Mouse (Mus musculus) monocyte, adult 2 months (primary cell): Measurements from ENCODE around the gene Foxg1.

ENCODE experiments used
- DNase-seq, 2 experiments: peaks; one replicate each; pipeline ENCODE4 v3.0.0; 2022; ENCODE audit warnings: low spot score in 2 of 2, low read depth in 1 of 2

The Foxg1 gene

DNA sequence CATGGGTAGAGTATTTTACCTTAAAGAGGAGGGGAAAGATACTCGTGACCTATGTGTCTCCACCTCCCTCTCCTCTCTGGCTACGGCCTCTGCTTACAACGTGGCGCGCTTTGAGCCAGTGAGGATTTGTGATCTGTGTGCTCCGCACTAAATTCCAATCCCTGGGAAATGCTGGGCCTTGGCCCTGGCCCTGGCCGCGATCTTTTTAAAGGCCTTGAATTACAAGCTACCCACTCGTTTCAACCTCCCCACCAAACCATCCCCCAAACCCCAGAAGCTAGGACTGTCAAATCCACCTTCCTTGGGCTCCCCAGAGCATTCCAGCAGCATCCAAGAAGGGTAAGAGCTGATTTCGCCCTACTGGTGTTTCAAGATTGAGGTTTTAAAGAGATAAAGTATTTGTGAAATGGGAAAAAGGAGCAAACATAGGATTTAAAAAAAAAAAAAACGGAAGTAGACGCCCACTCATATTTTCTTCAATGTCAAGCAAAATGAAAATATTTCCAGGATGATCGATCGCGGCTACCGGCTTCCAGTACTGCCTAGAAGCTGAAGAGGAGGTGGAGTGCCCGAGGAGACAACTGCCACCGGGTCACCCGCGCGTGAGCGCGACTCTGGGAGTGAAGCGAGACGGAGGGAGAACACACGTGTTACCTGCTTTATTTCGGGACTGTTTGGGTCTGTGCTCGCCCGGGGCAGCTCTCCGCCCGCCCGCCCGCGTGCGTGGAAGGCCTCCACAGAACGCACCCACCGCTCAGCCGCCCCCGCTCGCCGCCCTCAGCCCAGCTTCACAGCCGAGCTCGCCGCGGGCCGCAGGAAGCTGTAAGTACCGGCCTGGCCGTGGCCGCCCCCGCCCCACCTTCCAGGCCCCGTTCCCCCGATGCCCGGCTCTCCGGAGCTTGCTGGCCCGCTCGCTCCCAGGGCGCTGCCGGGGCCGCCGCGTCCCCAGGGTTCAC lies at the start of gene Foxg1:
Foxg1 (plus strand) TSS at position 96 of the 956 bp plus-strand sequence.
- DNase-seq = no peak

DNA sequence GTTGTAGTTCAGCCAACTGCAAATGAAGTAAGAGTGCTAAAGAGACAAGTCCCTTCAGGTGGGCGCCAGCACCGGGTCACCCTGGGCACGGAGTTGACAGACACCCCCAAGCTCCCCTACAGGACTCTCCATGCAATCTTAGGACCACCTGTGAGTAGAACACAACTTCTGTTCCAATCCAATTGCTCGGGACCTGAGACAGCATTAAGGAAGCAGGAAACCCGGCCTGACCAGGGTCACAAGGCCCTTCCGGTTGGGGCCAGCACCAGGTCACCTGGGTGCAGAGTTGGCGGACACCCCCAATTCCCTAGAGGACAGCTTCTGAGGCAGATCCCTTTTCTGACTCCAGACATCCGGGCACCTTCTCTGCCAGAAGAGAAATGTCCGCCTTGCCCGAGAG lies 32.8 kb upstream of the Foxg1 start:
- DNase-seq = no peak

DNA sequence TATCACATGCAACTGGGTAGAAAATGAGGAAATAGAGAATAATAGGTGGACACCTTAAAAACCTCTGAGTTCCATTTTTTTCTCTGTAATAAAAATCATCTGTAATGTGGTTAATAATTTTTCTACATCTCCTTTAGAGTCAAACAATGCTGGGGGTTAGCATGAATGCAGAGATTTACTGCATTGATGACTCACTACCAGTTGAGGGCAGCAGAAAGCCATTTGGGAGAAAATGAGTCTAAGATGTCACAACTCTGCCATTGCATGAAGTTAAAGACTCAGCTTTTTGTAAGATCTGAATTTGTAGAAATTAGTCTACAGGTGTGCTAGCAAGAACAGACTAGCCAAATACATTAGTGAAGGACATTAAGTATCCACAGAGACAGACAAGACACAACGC lies 13.5 kb upstream of the Foxg1 start:
- no peak for DNase-seq

DNA sequence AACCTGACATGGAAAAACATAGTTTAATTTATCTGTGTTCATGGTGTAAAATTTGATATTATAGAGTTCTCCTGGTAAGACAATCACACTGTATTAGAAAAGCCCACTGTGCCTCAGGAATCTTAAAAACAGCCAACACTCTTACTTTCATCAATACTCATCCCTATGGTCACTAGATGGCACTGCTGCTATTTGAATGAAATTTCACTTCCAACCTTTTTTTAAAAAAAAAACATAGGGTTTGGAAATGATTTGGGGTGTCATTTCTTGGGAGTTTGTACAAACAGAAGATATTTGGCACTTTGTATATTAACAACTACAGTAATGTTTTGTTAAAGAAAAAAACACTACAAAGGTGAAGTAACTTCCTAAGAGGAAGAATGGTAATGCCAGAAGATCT lies 10.3 kb upstream of the Foxg1 start:
- no peak for DNase-seq

DNA sequence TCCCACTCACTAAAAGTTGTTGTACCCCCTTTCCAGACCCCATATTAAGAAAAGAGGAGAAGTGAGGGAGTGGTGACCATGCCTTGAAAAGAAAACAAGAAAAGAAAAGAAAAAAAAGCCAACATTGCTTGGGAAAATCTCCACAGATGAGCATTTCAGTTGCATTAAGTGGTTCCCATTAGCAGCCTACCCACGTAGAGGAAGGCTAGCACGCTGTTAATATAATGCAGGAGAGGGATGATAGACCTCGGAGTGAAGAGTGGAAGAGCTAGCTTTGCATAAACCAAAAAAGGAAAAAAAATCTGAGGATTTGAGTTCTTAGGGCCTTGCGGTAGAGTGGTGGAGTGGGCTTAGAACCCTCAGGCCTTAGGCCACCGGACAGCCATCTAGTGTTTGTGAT lies 9.3 kb upstream of the Foxg1 start:
- DNase-seq = no peak

DNA sequence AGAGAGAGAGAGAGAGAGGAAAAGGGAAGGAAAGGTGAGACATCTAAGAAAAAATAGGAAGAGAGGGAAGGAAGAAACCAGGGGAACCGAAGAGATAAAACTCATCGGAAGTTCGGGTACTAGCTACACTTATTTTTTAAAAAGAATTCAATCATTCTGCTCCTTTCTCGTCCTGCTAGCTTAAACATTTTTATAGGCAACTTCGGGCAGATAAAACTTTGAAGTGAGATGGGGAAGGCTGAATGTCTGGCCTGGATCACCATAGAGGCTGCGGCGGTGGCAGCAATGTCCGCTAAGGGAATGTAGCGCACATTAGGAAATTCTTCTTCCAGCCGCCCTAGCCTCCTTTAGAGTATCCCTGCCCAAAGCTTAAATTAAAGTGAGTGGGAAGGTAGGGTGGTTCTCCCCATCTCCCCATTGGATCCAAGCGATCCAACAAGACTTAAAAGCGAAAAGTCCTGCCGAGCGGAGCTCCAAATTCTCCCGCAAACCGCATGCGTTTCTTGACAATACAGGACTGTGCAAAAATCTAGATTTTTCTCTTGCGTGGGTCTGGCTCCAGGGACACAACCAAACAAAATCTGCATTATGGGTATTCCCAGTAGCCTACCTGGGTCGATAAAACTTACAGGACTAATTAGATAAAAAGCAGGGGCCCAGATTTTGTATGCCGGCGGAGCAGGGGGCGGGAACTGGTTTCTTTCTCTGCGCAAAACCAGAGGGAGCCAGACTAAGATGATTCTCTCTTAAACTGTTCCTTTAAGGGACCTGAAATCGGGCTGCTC lies 8.4 kb upstream of the Foxg1 start:
- DNase-seq = no peak

DNA sequence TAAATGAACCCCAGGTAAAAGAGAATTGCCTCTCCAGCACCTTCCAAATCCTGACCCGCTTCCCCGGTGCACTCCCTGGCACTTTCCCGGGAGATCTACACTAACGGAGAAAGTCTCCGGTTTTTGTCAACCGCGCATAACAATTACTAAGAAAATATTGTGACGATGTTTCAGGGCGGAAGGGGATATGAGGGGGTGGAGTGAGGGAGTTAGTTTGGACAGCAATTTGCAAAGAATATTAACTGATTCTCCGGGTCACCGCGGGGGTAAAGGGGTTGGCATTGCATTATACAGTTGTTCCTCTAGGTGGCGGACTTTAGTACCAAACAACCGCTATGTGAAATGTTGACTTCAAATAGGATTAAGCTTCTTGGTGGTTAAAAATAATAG lies 7.9 kb upstream of the Foxg1 start:
- no peak for DNase-seq

DNA sequence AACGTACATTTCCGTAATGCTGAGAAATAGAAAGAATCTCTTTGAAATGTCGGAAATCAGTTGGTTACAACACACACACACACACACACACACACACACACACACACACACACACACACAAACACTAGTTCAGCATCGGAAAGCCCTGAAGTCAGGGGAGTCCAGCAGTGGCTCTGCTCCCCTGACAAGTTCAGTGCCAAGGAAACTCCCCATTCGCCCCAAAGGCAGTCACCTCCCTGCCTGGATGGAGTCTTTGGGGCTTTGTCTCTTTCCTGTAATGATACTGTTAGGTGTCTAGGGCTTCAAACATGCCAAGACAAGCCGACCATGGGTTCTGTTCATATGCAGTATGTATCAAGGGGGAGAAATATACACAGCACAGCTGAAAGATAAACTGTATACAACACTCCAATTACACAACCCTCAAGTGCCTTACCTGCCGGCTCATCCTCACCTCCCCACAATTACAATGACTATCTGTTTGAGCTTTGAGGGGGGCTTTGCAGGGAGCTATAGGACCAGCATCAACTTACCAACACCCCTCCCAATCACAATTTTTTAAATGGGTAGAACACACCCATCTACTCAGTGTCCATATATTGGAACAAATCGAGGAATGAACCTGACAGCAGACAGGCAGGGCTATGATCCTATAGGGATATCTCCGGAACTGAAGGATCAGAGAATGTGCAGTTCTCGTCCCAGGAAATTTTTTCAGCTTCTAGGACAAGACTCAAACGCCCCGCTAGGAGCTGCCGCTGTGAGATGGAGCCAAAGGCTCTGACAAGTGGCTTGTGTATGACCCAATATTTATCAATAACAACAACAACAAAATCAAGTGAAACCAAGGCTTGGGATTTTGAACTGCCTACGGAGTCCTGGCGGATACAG lies 6.8 kb upstream of the Foxg1 start:
- DNase-seq = no peak

DNA sequence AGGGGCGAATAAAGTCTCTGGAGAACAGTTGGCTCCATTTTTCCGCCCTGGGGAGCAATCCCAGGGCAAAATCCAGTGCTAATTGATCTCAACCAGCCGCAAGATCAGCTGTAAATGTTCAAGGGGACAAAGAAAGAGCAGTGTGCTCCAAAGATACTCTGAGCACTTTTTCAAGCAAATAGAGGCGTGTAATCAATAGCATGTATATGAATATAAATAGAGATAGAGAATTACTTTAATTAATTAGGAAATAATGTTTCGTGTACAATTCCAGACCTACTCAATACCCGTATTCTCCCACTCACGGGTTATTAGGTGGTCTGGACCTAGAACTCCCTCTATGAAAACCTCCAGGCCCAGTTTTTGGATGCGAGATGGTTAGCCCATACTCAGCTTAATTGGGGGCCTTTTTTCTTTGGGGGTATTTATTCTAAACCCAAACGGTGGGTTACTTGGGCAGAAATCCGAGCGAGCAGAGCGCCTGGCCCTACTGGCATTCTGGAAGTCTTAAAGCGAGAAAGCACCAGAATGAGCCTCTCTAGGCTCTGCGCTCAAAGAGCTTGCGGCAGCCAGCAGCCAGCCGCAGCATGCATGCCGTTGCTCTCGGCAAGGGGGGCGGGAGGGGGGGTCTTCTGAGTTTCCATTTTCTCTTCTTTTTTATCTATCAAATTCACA lies 6.0 kb upstream of the Foxg1 start:
- DNase-seq = no peak

DNA sequence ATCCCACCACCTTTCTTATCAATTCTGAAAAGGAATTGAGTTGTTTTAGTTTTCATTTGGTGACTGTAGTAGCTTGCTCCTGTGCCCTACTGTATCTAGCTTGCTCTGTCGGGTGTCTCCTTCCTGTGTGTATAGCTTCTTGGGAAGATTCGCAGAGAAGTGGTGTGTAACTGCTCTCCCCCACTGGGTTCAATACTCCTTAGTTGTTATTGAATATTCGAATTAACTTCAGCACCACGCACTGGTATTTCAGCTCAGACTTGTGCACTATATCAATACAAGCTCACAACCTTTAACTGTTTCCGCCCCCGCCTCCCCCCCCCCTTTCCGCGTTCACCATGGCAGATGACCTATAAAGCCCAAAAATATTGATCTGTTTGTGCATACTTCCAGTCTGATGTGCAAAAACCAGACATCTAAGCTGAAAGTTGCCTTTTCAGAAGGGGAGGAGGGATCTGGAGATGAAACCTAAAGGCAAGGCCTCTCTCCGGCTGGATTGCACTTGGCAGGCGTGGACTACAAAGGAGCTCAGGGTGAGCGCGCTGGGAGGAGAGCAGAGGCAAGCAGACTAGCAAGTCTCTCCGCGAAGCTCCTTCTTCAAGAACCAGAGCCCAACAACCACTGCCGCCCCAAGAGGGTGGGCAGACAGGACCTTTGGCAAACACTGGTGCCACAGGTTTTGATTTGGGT lies 5.0 kb upstream of the Foxg1 start:
- no peak for DNase-seq

DNA sequence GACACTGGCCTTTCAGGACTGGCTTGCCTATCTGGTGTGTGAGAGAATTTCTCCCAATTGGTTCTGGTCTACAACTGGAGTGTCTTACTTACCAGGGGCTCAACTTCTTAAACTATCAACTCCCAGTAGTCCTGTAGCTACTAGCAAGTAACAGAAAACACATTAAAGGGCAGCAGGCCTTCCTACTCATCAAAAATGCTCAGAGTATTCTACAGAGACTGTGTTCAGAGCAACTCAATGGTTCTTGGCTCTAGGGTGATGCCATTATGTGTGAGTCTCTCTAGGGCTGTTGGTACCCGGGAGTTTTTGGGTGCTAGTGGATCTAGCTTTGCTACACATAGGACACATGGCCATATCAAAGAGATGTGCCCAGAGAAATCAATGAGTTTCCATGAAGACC lies 3.5 kb upstream of the Foxg1 start:
- DNase-seq = no peak

DNA sequence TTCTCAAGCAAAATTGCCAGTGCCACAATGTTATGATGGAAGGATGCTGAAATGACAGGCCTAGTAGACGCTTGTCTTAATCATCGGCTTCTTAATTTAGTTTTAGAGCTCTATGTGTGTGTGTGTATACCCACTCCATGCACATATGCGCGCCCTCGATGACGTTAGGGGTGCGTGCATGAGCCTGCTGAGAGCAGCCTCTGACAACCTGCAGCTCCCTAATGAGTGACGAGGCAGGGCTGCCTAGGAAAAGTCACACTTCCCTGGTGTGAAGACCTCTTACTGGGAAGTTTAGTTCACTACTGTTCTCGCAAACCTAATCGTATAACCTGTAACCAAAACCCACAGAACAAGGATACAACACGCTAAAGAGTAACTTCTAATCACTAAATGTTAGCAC lies 3.0 kb upstream of the Foxg1 start:
- no peak for DNase-seq

DNA sequence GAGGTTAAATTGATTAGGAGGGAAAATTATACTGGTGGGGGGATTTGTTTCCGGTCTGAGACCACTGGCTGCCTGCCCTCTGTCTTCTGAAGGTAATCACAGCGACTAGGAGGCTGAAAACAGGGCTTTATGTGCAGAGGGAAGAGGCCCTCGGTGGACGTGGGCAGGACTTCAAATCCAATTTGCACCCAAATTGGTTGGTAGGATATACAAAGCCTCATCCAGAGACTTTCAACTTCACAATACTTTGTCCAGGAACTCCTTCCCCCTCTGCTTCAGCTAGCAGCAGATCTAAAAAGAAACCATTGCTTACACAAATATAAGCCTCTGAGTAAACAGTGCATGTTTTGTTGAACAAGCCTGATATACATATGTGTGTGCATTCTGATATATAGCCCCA lies 2.0 kb upstream of the Foxg1 start:
- DNase-seq = no peak

DNA sequence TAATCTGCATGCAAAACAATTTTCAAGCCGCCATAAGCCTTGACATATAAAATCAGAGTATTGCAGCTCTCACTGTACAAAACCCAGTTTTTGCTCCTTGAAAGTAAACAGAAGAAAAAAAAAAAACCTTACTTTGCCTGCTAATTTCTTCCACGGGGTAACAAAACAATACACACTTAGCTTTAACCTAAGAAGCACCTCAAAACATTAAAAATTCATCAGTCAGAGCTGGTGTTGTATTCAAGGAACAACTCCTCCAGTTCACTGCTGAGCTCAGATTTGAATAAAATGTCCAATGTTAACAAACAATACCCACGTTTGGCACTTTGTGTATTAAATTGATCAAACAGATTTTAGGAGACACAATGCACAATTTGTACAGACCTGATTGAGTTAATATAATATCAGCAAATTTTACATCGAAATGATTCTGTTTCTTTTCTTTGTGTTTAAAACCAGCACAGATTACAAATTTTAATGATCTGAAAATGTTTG lies 1.4 kb upstream of the Foxg1 start:
- no peak for DNase-seq

DNA sequence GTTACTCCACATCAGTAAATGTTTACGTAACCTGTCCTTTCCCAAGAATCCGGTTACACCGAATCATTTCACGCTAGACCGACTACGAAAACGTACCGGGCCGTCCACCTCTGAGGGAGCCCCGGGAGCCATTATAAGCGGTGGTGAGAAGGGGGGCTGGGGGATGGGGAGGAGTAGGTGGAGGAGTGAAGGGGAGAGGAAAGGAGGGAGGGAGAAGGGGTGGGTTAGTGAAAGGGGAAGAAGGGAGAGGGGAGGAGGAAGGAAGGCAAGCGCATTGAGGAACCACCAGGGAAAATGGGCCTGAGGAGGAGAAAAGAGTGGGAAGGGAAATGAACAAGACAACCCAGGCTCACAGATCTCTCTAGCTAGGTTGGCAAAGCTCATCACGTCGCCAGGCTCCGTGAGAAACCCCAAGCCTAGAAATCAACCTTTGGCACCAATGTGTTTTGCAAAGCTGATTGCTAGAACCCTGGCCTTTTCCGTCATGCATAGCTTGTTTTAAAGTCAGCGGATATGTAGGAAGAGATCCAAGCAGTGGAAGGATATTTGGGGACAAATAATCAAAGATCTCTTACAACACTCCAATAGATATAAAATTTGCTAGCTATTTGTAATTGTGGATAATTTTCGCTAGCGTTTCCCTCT lies 617 bp upstream of the Foxg1 start:
- no peak for DNase-seq

DNA sequence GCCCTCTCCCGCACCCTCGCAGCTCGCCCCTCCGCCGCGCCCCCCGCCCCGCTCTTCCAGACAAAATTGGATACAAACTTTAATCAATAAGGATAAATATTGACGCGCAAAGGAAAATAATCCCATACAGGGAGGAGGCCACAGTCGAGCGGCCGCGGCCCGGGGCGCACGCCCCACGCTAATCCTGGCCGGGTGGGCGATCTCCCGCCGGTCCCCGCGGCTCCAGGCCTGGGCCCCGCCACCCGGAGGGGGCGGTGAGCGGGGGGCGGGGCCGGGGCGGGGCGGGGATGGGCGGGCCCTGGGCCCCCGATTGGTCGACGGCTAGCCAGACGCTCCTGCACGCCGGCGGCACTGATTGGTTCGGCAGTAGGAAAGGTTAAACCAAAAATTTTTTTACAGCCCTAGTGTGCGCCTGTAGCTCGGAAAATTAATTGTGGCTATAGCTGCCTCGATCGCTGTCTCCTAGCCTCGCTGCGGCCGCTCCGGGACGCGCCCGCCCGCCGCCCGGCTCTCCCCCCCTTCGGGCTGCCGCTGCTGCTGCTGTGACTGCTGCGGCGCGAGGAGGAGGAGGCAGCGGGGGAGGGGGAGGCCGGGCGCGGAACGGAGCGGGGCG lies 1.2 kb downstream of the Foxg1 start:
- DNase-seq = no peak

DNA sequence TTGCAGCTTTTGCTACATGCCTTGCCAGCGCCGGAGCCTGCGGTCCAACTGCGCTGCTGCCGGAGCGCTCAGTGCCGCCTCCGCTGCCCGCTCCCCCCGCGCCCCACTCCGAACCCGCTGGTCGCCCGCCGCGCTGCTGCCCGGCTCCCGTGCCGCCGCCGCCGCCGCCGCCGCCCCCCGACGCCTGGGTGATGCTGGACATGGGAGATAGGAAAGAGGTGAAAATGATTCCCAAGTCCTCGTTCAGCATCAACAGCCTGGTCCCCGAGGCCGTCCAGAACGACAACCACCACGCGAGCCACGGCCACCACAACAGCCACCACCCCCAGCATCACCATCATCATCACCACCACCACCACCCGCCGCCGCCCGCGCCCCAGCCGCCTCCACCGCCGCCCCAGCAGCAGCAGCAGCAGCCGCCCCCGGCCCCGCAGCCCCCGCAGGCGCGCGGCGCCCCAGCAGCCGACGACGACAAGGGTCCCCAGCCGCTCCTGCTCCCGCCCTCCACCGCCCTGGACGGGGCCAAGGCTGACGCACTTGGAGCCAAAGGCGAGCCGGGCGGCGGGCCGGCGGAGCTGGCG lies 1.9 kb downstream of the Foxg1 start:
- DNase-seq = no peak

DNA sequence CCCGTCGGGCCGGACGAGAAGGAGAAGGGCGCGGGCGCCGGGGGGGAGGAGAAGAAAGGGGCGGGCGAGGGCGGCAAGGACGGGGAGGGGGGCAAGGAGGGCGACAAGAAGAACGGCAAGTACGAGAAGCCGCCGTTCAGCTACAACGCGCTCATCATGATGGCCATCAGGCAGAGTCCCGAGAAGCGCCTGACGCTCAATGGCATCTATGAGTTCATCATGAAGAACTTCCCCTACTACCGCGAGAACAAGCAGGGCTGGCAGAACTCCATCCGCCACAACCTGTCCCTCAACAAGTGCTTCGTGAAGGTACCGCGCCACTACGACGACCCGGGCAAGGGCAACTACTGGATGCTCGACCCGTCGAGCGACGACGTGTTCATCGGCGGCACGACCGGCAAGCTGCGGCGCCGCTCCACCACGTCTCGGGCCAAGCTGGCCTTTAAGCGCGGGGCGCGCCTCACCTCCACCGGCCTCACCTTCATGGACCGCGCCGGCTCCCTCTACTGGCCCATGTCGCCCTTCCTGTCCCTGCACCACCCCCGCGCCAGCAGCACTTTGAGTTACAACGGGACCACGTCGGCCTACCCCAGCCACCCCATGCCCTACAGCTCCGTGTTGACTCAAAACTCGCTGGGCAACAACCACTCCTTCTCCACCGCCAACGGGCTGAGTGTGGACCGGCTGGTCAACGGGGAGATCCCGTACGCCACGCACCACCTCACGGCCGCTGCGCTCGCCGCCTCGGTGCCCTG lies 2.6 kb downstream of the Foxg1 start, which contains the start of gene Gm43517:
Gm43517 (plus strand) TSS at position 299 of the 755 bp plus-strand sequence.
- no peak for DNase-seq
